Mouse (Mus musculus) cerebellum, adult 11-12 months (tissue): ENCODE measurements around the gene Wdr75.

Experiments
- DNase-seq: peaks from one replicate; pipeline ENCODE4 v3.0.0; 2022

The Wdr75 gene

DNA sequence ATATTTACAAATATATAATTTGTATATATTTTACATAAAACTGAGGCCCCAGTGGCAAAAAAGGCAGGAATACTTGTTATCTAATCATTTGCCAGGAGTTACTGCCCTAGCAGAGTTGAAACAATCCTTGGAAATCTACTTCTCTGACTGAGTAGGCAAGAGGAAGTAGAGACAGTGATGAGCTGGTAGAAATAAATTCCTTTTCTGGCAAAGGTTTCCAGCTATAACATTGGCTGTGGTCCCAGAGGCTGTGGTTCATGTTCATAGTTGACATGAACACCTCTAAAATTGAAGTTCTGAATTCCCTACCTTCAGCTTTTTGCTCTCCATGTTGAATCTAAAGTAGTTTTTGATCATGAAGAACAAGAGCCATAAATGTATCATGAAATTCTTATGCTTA lies 43.3 kb downstream of the Wdr75 start:
- DNase-seq, result no peak

DNA sequence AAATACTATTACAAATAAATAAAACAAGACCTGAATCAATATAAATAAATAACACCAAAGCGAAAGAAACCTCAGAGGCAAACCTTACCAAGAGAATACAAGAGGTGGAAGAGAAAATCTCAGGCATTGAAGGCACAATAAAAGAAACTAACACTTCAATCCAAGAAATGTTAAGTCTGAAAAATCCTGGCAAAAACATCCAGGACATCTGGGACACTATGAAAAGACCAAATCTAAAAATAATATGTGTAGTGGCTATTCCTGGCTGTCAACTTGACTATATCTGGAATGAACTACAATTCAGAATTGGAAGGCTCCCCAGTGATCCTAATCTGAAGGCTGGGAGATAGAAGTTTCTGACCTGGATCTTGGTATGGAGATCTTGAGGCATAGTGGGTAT lies 50.5 kb downstream of the Wdr75 start:
- no peak for DNase-seq

DNA sequence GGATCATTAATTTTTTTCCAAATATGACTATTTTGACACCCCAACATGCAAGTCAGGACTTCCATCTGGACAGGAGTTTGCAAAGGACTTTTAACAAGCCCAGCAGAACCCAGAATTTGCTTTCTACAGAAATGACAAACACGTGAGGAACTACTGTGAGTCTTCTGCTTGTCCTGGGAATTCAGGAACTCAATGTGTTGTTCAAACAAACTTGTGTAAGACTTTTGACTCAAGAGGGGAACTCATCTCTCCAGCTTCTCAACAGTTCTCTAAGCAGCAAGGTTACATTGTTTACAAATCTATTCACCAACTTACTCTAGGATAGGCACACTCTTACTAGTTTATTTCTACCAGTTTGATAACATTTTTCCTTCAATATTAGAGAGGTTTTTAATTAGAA lies 63.1 kb downstream of the Wdr75 start:
- DNase-seq, result no peak

DNA sequence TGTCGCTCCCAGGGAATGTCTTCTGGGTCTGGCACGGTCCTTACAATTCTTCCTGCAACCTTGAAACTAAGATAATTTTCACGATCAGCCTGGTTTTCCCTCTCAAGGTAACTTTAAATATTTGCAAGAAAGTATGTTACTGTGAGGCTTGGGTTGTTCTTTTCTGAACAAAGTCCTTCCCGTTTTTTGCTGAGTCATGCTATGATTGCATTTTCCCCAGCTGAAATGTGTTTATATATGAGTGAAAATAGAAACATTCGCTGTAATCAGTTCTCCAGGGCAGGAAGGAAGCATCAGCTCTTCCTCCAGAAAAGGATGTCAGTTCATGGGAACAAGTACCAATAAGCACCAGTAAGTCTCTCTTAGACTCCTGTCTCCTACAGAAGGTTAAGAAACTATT lies 65.4 kb downstream of the Wdr75 start:
- DNase-seq, result no peak

DNA sequence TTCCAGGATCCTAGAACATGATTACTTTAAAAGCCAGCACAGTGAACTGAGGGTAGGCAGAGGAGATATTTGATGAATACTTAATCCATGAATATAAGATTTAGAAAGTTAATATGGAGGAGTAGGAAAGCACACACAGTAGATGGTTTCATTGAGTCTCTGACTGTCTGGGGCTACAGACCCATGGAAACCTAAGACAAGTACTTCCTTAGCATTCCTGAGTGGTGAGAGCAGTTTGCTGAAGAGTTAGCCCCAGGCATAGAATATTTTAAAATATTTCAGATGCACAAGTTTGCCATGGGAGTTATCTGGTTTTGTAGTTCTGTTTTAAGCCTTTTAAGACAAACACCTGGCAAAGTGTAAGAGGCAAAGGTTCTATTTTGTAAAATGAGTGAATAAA lies 66.2 kb downstream of the Wdr75 start:
- no peak for DNase-seq

DNA sequence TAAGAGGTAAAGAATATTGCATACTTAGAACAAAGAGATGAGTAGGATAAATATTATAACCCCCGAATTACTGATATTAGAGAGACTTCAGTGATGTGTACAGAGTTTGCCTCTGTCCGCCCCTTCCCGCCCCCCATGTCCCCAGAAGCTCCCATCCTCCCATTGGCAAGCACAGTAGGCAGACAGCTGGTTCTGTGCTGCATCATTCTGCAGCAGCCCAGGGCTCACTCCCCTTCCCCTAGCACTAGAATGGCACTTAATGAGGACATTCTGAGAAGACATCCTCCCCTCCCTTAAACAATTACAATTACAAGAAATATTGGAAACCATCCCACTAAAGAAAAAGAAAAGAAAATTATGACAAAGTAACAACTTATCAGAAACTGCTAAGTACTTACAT lies 68.7 kb downstream of the Wdr75 start:
- no peak for DNase-seq

- no peak for DNase-seq
Measured at GRCm38 (mm10) chr1:45864564-45865014, 69.6 kb downstream of the Wdr75 start.

DNA sequence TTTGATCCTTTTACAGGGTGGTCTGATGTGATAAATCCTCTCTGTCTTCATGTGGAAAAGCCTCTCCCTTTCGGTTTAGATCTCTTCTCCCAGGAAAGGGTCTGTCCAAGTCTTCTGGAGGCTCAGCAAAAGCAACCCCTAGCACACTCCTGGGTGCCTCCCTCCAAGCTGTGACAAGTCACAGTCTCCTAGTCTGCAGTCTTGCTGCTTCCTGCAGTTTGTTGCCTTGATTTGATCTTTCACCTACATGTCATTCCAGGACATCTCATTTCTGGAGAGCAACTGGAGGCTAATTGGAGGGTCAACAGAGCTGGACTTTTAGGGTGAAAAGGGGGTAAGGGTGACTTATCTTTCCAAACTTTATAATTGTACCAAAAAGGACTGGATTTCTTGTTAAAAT lies 70.3 kb downstream of the Wdr75 start:
- DNase-seq, result no peak

GRCm38 (mm10) chr1:45865727-45866126 lies 70.8 kb downstream of the Wdr75 start:
- no peak for DNase-seq

GRCm38 (mm10) chr1:45866288-45867018 lies 71.5 kb downstream of the Wdr75 start:
- no peak for DNase-seq

- DNase-seq, result no peak
Measured at GRCm38 (mm10) chr1:45868050-45868449, 73.1 kb downstream of the Wdr75 start.

DNA sequence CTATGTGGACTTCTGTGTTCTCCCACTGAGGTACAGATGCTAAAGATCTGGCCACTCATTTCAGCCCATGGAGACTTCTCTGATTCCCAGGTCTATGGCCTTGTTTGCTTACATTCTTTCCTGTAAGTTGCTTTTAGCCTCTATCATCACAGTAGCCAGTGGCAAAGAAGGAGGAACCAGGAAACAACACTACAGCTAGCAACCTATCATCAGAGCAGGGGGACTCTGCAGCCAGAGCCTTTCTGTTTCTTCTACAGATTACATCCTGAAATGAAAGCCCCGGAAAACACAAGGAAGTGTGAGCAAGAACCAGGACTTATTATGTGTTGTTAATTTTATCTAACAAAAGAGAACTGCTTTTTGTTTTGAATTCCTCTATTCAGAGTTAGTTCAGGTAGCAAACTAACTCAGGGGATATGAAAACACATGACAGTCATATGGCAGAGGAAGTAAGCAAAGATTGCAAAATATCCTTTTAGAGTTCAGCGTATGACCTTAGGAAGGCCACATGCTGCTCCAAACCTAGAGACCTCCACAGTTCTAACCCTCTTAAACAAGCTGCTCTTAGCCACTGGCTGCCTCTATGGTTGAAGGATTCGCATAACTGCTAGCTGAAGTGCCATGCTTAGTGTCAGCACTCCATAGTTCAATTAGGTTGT lies 73.6 kb downstream of the Wdr75 start:
- no peak for DNase-seq
